Mouse (Mus musculus) effector memory CD4-positive, alpha-beta T cell, adult 5 months (primary cell): ENCODE results near the gene Rpl10a. TPM values are rescaled to one million over a fixed set of nuclear protein-coding genes. Genes with fewer than 3 reads are reported as not detected.

Experiments used
- polyA plus RNA-seq: library from polyadenylated mRNA; unstranded; fragments of 100-300 nt; shearing (Covaris generic); gene quantifications from one replicate; pipeline ENCODE4 v1.2.1, GENCODE M21; 2017

Gene Rpl10a
- 349 TPM for polyA plus RNA-seq

GRCm38 (mm10) chr17:28328366-28328928 is at the start of gene Rpl10a:
TSS of gene Rpl10a (plus strand) at chr17:28328471.

GRCm38 (mm10) chr17:28313212-28313879 is 14.9 kb upstream of the Rpl10a start, which contains the start of gene Fance:
TSS of gene Fance (plus strand) at chr17:28313519.

GRCm38 (mm10) chr17:28350466-28351352 is 22.4 kb downstream of the Rpl10a start, which contains the start of gene Tead3:
TSS of gene Tead3 (minus strand) at chr17:28350817.

DNA sequence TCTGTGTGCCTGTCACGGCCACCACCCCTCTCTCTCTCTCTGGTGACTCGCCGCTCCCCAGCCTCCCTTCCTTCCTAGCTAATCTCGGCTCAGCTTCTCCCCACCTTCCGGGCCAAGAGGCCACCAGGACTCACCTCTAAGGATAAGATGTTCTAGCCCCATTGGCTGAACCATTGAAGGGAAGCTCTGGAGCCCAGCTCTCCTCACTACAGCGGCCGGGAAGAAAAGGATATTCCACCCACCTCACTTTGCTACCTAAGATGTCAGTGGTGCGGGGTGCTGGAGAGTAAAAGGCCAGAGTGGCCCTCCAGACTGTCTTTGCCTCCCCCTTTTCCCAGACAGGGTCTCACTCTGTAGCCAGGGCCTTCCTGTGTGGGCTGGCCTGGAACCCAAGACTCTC is 36.9 kb downstream of the Rpl10a start, which contains the start of gene Tulp1:
Tulp1 (minus strand) TSS at position 101 of the 400 bp plus-strand sequence.

Other genes starting within 250 kb of the Rpl10a start
- gene Tcp11, start 247.8 kb upstream of the Rpl10a start, polyA plus RNA-seq, result 1.6 TPM
- not detected for gene Scube3, start 186.3 kb upstream of the Rpl10a start, polyA plus RNA-seq
- 21.5 TPM for gene Zfp523, start 151.3 kb upstream of the Rpl10a start, polyA plus RNA-seq
- 165 TPM for gene Def6, start 120.7 kb upstream of the Rpl10a start, polyA plus RNA-seq
- 9.0 TPM for gene Ppard, start 95.8 kb upstream of the Rpl10a start, polyA plus RNA-seq
- gene Fance, start 15.0 kb upstream of the Rpl10a start, polyA plus RNA-seq, result 25.4 TPM
- not detected for gene Tead3, start 22.3 kb downstream of the Rpl10a start, polyA plus RNA-seq
- not detected for gene Tulp1, start 36.8 kb downstream of the Rpl10a start, polyA plus RNA-seq
- gene Fkbp5, start 189.1 kb downstream of the Rpl10a start, polyA plus RNA-seq, result 84.8 TPM
- gene Armc12, start 202.3 kb downstream of the Rpl10a start, polyA plus RNA-seq, result not detected
- gene Clpsl2, start 220.9 kb downstream of the Rpl10a start, polyA plus RNA-seq, result not detected
- not detected for gene Clps, start 232.3 kb downstream of the Rpl10a start, polyA plus RNA-seq
- 0.26 TPM for gene Lhfpl5, start 247.2 kb downstream of the Rpl10a start, polyA plus RNA-seq